Mouse (Mus musculus): Measurements from ENCODE around the gene Tpcn2. TPM values are rescaled to one million over a fixed set of nuclear protein-coding genes. Genes with fewer than 3 reads are reported as not detected.

Gene Tpcn2
- total and polyA plus RNA-seq, 3 experiments, result 3.7 to 7.3 (median 7.2) TPM

DNA sequence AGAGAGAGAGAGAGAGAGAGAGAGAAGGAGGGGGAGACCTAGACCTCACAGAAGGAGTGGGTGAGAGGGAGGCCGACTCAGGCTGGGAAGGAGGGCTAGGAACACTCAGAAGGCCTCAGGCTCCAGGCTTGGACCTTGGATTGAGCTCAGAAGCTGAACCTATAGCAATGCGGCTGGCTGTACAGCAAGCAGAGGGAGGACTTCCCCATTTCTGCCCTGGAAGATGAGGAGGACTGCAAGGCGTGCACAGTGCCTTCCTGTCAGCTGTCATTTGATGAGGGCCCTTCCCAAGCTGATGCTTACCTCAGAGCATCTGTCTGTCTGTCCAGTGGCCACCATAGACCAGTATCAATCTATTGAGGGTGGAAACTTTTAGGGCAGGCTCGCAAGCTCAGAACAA, 134.9 kb downstream of the Tpcn2 start:
- H3K9me3 ChIP-seq (replicated peaks; ENCODE audit: low read length), result peaks cover 6% of the 10 kb centered on the region
- no peaks in the 10 kb centered on the region for H3K79me2 ChIP-seq (replicated peaks; ENCODE audit: control insufficient read depth, extremely low read depth, insufficient read depth, poor library complexity, severe bottlenecking)
- TF ChIP-seq MYC (IDR thresholded peaks at IDR 0.05; ENCODE audit: low read depth, low read length) (no peak), ETS1 (conservative IDR thresholded peaks at IDR 0.05; ENCODE audit: low read depth, low read length) (no peak), MAFK (IDR thresholded peaks at IDR 0.05; ENCODE audit: insufficient replicate concordance, low read length) (no peak), USF2 (conservative IDR thresholded peaks at IDR 0.05; ENCODE audit: low read depth, low read length) (no peak), KAT2A (IDR thresholded peaks at IDR 0.05; ENCODE audit: insufficient replicate concordance, low read length) (no peak), MXI1 (IDR thresholded peaks at IDR 0.05; ENCODE audit: low read depth, low read length) (no peak), JUN (IDR thresholded peaks at IDR 0.05; ENCODE audit: insufficient read depth, low read depth, low read length) (no peak), CTCF (conservative IDR thresholded peaks at IDR 0.05 in 1 of 2, IDR thresholded peaks at IDR 0.05 in 1 of 2; ENCODE audit: low read depth in 2 of 2, low read length in 2 of 2) (no peak), BHLHE40 (IDR thresholded peaks at IDR 0.05; ENCODE audit: low read depth, low read length) (no peak), HCFC1 (IDR thresholded peaks at IDR 0.05; ENCODE audit: low read depth, low read length) (no peak), ZMIZ1 (IDR thresholded peaks at IDR 0.05; ENCODE audit: low read depth, low read length) (no peak), TBP (conservative IDR thresholded peaks at IDR 0.05; ENCODE audit: low read depth, low read length) (no peak), ZNF384 (IDR thresholded peaks at IDR 0.05; ENCODE audit: low read depth, low read length) (no peak), MAZ (IDR thresholded peaks at IDR 0.05; ENCODE audit: low read depth, low read length) (no peak)
- H3K36me3 ChIP-seq (replicated peaks in 1 of 2; ENCODE audit: control insufficient read depth in 1 of 2, insufficient read depth in 1 of 2, low read length in 1 of 2), result no peaks in the 10 kb centered on the region
- DNase-seq (ENCODE audit: extremely low read depth), result no peak
- no peak overlapping the region for H3K4me3 ChIP-seq (replicated peaks in 1 of 3; ENCODE audit: low read depth in 2 of 3, low read length in 2 of 3, poor library complexity in 1 of 3)
- in situ Hi-C loops (cut with MboI; ENCODE audit: low pct_ligation_motif_present, low pct_unique_long_range_greater_than_20kb, low sequenced_read_pairs), result no loop called here
- dilution Hi-C loops (cut with MboI; ENCODE audit: extremely low pct_ligation_motif_present, extremely low pct_unique_long_range_greater_than_20kb, low sequenced_read_pairs), result no loop called here
- no peak overlapping the region for H3K4me2 ChIP-seq (ENCODE audit: insufficient read depth, low read depth, poor library complexity, severe bottlenecking)
- peaks cover 79% of the 10 kb centered on the region for H3K27me3 ChIP-seq (replicated peaks)
- no peaks in the 10 kb centered on the region for H3K4me1 ChIP-seq (ENCODE audit: control insufficient read depth in 1 of 2, insufficient read depth in 2 of 2)
- H3K9ac ChIP-seq (ENCODE audit: insufficient read depth, low read depth), result no peak overlapping the region
- no peak overlapping the region for H3K27ac ChIP-seq (ENCODE audit: insufficient read depth, low read depth)

GRCm38 (mm10) chr7:145147973-145148698, 135.7 kb downstream of the Tpcn2 start:
- TF ChIP-seq MEF2A (IDR thresholded peaks at IDR 0.05; ENCODE audit: borderline replicate concordance, low read depth, low read length), result no peak
- TF ChIP-seq ZKSCAN1 (IDR thresholded peaks at IDR 0.05; ENCODE audit: borderline replicate concordance, low read depth, low read length), result no peak
- no peak for TF ChIP-seq JUN (IDR thresholded peaks at IDR 0.05; ENCODE audit: insufficient read depth, low read depth, low read length)
- no peak for TF ChIP-seq TCF12 (IDR thresholded peaks at IDR 0.05; ENCODE audit: low read depth, low read length)
- TF ChIP-seq RCOR1 (conservative IDR thresholded peaks at IDR 0.05; ENCODE audit: low read depth, low read length), result no peak
- no peak for TF ChIP-seq CTCF (conservative IDR thresholded peaks at IDR 0.05 in 1 of 2, IDR thresholded peaks at IDR 0.05 in 1 of 2; ENCODE audit: low read depth in 2 of 2, low read length in 2 of 2)
- no peak for TF ChIP-seq PAX5 (IDR thresholded peaks at IDR 0.05; ENCODE audit: low read length)
- TF ChIP-seq BHLHE40 (IDR thresholded peaks at IDR 0.05; ENCODE audit: low read depth, low read length), result no peak
- no peak for TF ChIP-seq MAZ (IDR thresholded peaks at IDR 0.05; ENCODE audit: low read depth, low read length)
- TF ChIP-seq TBP (conservative IDR thresholded peaks at IDR 0.05; ENCODE audit: low read depth, low read length), result no peak
- TF ChIP-seq MXI1 (IDR thresholded peaks at IDR 0.05; ENCODE audit: low read depth, low read length), result no peak
- no peak for TF ChIP-seq SMC3 (IDR thresholded peaks at IDR 0.05; ENCODE audit: low read depth, low read length)
- TF ChIP-seq ETS1 (conservative IDR thresholded peaks at IDR 0.05; ENCODE audit: low read depth, low read length), result no peak
- no peak for TF ChIP-seq ZC3H11A (IDR thresholded peaks at IDR 0.05; ENCODE audit: low read depth, low read length)
- no peak for TF ChIP-seq KAT2A (IDR thresholded peaks at IDR 0.05; ENCODE audit: insufficient replicate concordance, low read length)
- no peak overlapping the region for H3K9ac ChIP-seq (ENCODE audit: insufficient read depth, low read depth)
- no peak overlapping the region for H3K27ac ChIP-seq (ENCODE audit: insufficient read depth, low read depth)
- dilution Hi-C loops (cut with MboI; ENCODE audit: extremely low pct_ligation_motif_present, extremely low pct_unique_long_range_greater_than_20kb, low sequenced_read_pairs) (no loop called here), in situ Hi-C loops (cut with MboI; ENCODE audit: low pct_ligation_motif_present, low pct_unique_long_range_greater_than_20kb, low sequenced_read_pairs) (no loop called here)
- peaks cover 6% of the 10 kb centered on the region for H3K9me3 ChIP-seq (replicated peaks; ENCODE audit: low read length)
- H3K36me3 ChIP-seq (replicated peaks in 1 of 2; ENCODE audit: control insufficient read depth in 1 of 2, insufficient read depth in 1 of 2, low read length in 1 of 2), result no peaks in the 10 kb centered on the region
- no peaks in the 10 kb centered on the region for H3K79me2 ChIP-seq (replicated peaks; ENCODE audit: control insufficient read depth, extremely low read depth, insufficient read depth, poor library complexity, severe bottlenecking)
- DNase-seq (ENCODE audit: extremely low read depth), result no peak
- no peaks in the 10 kb centered on the region for H3K4me1 ChIP-seq (ENCODE audit: control insufficient read depth in 1 of 2, insufficient read depth in 2 of 2)
- no peak overlapping the region for H3K4me3 ChIP-seq (replicated peaks in 1 of 3; ENCODE audit: low read depth in 2 of 3, low read length in 2 of 3, poor library complexity in 1 of 3)
- H3K27me3 ChIP-seq (replicated peaks), result peaks cover 81% of the 10 kb centered on the region
- no peak overlapping the region for H3K4me2 ChIP-seq (ENCODE audit: insufficient read depth, low read depth, poor library complexity, severe bottlenecking)

Measured in CH12.LX (cell line).